Mouse (Mus musculus) 416B (cell line): ENCODE data around the gene Ace.

Experiments used
- DNase-seq: peaks from one replicate; pipeline ENCODE4 v3.0.0; 2011; ENCODE audit warnings: low read depth

Ace gene

DNA sequence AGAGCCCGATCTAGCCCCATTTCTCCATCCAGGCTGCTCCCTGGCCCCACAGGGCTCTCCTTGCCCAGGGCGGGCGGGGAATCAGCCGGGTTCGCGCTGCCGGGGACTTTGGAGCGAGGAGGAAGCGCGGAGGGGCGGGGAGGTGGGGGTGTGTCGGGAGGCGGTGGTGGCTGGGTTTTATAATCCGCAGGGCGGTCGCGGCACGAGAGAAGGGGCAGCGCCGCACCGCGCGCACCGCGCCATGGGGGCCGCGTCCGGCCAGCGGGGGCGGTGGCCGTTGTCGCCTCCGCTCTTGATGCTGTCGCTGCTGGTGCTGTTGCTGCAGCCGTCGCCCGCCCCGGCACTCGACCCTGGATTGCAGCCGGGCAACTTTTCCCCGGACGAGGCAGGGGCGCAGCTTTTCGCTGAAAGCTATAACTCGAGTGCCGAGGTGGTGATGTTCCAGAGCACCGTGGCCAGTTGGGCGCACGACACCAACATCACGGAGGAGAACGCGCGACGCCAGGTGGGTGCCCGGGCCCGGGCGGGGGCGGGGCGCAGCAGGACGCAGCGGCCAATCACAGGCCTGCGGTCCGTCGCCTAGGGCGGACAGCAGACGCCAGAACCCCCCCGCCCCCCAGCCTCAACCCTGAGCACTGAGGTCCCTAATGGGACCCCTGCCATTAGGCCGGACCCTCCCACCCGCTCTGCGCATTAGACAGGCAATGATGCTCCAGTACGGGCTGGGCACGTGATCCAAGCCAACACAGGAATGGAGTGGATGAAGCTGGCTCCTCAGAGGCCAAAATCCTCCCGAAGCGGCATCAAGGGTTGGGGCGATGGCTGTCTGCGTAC is at the start of gene Ace:
Gene Ace, plus strand, starts transcription at position 205 of the 834 bp plus-strand sequence.
- DNase-seq = no peak

DNA sequence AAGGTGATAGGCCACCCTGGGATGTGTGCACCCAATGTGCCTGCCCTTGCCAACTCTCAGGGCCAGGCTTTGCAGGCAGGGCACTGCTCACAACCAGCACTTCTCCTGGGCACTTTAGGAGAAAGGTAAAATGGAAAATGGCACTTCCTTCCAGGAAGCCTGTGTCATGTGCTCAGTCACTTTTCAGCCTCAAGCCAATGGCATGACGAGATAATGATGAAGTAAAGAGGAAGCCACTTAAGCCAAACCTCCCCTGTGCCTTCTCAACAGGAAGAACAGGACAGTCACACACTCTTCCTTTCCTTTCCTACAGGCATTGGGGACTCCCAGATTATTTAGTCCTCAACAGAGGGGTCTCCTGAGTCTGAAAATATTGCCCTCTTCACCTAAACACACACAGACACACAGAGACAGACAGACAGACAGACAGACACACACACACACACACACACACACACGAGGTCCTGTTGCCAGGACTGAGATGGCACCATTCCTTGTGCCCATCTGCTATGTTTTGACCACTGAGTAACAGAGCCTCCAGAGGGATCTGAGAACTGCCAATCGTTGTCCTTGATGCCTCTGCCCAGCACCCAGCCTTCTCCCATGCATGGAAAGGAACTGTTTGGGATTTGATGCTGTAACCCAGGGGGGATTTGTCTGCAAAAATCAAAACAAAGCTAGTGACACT is 47.5 kb upstream of the Ace start:
- no peak for DNase-seq

DNA sequence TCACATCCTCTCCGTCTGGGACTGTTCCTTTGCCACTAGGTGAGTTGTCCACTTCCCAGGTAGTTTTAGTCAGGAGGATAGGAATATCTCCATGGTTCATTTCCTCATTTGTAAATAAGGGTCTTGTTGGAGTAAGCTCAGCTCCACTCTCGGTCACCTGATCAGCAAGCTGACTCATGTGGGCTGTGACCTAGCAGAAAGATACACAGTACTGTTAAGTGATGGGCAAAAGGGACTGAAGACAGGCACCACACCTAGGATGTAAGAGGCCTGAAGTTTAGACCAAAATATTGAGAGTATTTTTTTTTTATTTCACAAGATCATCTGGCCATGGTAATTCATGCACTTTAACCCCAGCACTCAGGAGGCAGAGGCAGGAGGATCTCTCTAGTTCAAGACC is 46.9 kb upstream of the Ace start:
- DNase-seq = no peak

DNA sequence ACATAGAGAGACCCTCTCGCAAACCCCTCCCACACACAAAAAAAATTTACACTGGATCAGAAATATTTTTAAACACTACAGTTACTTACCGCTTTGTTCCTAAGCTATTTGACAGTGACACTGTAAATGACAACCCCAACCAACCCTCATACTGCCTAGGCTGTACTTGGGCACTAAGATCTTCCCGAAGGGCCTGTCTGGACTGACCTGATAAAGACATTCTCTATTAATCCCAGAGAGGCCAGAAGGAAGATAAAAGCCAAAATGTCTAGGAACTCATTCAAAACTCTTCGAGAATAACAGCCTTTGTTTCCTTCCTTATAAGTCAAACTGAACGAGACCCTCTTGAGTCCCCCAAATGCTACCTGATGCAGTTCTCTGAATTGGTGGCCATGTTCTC is 46.5 kb upstream of the Ace start:
- DNase-seq = no peak

DNA sequence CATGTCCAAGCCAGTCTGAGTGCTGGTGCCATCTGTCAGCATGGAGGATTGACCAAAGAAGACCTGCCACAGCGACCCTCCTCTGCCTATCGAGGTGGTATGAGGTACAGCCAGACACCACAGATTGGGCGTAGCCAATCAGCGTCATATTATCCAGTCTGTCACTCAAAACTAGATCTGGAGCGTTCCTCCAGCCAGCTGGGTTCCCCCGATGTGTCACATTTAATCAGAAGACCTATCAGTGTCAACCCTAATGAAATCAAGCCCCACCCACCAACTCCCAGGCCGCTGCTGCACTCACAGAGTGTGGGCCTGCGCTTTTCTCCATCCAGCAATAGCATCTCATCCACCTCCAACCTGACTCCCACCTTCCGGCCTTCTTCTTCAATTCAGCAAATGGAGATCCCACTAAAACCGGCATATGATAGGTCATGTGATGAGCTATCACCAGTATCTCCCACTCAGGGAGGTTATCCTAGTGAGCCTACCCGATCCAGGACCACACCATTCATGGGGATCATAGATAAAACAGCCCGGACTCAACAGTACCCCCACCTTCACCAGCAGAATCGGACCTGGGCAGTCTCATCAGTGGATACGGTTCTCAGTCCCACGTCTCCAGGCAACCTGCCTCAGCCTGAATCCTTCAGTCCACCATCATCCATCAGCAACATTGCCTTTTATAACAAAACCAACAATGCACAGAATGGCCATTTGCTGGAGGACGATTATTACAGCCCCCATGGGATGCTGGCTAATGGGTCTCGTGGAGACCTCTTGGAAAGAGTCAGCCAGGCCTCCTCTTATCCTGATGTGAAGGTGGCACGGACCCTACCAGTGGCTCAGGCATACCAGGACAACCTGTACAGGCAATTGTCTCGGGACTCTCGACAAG is 44.7 kb upstream of the Ace start:
- DNase-seq = no peak

DNA sequence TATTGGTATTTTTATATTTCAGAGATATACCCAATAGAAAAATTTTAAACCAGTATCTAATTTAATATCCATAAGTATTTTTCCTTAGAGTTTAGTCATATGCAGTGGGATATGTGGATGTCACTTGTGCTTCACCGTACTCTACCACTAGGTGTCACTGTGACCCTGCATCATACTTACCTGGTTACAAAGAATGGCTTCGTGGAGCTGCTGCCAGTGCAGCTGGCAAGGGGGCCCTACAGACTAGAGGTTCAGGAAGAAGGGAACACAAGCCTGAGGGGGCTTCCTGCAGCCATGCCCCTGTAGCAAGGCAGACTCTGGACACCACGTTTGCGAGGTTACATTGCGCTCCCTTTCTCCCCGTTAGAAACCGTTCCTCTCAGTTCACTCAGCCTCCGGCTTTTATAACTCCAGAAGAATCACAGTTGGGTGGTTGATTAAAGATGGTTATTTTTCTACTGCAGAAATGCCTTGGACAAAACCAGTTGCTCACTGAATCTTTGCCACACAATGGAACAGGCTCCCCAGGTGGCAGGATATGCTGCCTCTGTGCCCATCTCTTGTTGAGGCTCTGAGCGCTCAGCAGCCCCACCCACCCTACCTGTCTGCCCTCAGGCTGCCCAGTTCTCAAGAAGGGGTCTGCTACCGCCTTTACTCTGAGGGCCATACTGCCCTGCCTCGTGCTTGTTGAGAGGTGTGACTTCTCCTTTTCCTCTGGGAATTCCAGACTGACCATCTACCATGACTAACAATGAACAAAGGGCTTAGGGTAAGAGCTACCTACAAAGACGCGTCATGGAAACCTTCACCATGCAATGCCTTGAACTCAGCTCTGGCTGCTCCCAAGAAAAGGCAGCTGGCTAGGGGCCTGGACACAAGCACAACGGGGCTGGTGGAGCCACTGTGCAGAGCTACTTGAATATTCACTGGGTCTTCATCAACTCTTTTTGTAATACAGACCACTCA is 40.4 kb upstream of the Ace start:
- DNase-seq = peak; percentile 76

DNA sequence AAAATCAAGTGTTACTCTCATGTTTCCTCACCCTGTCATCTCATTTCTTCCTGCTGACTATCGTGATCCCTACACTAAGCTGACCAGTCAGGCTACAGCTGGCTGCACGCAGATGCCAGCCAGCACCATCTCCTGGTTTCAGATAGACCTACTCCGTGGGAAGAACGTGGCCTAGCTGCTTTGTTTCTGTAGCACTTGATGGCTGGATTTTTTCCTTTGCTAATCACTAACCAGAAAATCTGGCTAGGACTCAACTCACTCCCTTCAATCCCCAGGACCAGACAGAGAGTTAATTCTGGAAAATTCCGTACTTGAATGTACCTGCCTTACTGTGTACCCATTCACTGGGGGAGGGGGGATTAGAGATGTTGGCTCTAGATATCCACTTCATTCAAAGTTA is 39.6 kb upstream of the Ace start:
- DNase-seq = no peak

DNA sequence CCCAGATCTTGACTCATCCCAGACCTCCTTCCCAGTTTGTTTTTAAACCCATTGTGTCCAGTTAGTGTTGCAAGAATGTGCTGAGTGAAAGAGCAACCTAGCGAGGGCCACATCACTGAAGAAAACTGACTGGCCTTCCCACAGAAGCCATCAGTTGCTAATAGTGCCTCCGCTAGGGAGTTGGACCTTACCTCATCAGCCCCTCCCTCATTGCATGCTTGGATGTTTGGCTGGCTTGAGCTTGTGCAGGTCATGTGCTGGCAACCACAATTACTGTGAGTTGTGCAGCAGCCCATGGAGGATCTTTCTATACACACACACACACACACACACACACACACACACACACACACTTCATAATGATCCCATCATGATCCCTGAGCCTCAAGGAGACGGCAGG is 36.4 kb upstream of the Ace start:
- DNase-seq = no peak

DNA sequence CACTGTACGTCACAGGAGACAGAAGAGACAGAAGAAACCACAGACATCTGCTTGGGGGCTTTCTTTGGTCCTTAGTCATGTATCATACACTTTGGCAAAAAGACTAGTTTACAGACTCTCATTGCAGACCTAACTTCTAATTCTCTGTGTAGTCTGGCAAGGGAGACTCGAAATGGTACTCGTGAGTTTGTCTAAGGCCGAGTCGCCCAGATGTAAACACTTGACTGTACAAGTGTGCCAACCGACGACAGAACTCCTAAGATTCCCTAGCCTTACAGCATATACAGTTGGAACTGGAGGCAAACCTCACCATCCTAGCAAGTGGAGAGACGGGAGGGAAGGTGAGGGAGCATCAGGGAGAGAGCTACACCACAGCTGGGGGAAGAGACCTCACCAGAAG is 34.0 kb upstream of the Ace start:
- DNase-seq = no peak

DNA sequence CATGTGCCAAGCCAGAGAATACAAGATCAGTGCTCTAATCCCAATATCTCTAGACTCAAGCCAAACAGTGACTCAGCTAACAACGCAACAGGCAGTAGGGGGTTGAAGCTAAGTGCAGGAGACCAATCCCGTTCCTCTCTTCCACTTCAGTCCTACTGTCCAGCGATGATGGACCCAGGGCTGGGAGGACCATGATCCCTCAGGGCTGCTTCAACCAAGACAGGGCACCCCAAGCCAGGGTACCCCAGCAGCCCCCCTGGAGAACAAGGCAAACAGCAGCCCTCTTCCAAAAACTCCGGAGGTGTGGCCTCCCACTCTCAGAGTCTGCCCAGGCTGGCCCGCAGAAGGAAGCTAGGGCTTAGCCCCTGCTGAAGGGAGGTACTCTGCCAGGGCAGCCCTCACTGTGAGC is 33.4 kb upstream of the Ace start:
- DNase-seq = peak; percentile 27

DNA sequence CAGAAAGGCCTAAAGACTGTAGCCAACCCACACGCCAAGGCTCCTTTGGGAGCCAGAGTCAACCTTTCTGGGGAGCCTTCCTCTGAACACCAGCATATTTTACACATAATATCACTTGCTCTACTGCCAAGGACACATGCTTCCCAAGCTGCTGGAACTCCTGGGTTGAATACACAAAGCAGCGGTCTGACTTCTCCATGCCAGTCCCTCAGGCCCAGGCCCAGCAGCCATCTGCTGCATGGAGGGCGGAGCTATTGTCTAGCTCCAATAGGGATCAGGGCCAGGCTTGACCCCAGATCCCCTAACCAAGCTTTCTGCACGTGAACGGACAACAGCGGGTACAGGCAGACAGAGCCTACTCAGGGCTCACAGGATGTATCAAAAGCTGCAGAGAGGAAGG is 32.9 kb upstream of the Ace start:
- DNase-seq = no peak

DNA sequence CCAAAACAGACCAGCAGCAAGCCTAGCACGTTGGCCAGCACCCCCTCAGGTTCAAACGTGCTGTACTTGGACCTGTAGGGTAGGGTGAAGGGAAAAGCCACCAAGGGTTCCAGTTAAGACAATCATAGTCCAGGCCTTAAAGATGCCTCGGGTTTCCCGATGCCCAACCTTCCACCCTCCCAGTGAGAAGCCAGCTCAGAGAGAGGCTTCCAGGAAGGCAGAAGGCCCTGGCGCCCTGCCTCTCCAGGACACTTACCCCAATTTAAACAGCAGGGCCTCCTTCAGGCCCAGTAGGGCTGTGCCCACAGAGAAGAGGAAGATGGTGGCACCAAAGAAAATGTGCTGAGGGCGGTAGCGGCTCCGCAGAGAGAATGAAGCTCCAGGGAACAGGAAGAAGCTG is 32.2 kb upstream of the Ace start:
- DNase-seq = no peak

DNA sequence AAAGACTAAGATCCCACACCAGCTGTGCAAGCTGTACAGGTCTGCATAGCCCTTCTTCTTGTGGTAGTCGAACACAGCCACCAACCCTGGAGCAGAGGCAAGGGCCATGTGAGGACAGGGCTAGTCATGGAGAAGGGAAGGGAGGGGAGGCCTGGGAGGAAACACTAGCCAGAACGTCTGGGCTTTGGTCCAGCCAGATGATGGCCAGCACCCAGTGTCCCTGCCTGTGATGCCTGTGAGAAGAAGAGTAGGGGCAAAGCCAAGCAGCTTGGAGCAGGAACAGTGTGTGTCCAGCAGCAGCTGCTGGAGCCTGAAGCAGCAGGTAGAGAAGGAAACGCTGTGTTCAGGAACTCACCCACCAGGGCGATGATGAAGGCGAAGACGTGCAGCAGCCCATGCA is 31.5 kb upstream of the Ace start:
- DNase-seq = no peak

DNA sequence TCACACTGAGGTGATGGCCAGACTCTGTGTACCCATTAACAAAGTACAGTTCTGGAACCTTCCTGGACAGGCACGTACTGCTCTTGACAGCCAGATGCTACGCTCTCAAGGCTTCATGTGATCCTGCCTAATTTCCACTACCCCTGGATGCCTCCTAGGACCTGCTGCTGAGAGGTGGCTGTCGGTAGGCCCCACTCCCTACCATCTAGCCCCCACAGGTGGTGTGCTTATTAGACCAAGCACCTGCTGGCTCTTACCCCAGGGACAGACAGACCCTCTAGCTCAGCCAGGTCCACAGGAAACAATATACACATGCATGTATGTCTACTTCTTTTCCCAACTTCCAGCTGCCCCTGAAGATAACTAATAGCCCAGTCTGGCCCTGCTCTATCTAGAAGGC is 30.8 kb upstream of the Ace start:
- no peak for DNase-seq

DNA sequence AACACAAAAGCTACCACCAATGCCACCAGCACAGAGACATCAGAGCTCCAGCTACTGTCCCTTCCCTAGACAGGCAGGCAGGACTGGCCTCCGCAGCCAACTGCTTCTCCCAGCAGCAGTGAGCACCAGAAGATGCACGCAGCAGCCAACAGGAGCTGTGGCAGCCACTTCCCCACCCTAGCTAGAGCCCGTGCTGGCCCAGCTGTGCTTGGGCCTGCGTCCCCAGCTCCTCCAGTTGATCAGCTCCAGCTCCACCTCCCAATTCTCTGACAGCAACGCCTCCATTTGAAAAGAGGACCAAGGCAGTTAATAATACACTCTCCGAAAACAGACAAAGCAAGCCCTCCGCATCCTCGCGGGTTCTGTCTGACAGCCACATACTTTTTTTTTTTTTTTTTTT is 29.0 kb upstream of the Ace start:
- no peak for DNase-seq

DNA sequence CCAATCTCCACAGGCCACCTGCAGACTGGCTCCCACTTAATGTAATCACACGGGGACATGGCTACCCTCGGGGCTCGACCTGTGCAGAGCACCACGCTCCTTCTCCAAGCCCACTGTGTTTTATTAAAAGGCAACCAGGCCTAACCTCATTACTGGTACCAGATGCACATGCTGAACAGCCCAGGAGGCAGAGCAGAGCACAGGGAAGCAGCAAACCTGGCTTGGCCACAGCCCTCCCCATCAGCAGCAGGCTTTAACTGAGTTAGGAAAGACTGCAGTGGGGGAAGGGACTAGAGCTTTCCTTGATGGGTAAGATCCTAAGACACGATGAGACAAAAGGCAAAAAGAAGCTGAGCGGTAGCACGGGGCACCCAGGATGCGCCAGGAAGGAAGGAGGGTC is 25.8 kb upstream of the Ace start:
- DNase-seq = no peak

DNA sequence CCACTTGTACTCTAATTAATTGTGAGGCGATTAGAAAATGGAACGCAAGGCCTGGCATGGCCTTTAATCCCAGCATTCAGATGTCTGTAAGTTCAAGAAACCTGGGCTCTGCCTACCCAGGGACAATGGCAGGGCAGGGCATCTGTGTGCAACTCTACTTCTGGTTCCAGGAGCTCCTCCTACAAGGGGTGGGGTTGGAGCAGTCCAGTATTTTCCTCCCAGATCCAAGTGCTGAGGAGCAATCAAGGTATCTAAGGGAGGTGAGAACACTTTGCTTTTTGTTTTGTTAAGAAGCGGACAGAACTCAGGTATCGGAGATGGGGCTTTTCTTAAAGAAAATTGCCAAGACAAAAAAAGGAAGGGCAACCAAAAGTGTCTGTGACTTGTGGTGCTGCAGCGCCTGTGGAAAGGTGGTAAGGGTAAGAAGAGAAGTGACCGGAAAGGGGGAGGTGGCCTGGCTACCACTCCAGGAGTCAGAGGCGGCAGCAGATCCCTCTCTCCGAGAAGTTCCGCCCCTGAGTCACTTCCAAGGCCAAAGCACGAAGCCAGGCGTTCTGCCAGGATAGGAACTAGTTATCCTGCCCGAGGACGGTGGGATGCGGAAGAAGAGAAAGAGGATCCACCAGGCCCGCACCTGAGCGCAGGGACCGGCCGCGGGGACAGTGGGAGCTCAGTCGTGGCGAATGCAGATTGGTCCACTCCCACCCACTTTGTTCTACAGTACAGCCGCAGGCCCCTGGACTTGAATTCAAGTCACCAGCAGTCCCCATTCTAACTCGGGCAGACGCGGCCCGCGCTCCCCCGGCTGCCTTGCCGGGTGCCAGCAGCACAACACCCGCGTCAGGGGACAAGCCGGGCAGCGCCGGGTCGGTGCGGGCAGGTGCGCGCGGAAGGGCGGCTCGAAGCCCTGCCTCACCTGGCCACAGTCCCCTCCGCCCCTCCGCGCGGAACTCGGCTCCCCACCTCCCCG is 24.3 kb upstream of the Ace start:
- DNase-seq = no peak

DNA sequence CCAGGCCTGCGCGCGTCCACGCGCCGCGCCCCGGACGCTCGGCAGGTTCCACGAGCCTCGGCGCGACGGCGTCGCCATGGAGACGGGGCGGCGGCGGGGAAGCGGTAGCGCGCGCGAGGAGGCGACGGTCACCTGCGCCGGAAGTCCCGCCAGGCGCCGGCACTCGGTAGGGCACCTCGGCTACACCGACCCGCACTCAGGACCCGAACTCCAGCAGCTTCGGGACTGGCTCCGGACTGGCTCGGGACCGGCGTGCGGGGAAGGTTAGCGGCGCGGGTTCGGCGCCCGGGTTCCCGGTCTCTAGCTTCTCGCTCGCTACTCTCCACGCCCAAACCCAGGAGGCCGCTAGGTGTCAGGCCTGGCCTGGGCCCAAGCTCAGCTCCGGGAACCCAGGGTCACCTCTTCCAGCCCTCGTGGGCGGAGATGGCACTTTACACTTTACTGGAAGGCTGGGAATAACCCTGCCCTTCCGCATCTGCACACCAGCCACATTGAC is 23.6 kb upstream of the Ace start:
- no peak for DNase-seq

DNA sequence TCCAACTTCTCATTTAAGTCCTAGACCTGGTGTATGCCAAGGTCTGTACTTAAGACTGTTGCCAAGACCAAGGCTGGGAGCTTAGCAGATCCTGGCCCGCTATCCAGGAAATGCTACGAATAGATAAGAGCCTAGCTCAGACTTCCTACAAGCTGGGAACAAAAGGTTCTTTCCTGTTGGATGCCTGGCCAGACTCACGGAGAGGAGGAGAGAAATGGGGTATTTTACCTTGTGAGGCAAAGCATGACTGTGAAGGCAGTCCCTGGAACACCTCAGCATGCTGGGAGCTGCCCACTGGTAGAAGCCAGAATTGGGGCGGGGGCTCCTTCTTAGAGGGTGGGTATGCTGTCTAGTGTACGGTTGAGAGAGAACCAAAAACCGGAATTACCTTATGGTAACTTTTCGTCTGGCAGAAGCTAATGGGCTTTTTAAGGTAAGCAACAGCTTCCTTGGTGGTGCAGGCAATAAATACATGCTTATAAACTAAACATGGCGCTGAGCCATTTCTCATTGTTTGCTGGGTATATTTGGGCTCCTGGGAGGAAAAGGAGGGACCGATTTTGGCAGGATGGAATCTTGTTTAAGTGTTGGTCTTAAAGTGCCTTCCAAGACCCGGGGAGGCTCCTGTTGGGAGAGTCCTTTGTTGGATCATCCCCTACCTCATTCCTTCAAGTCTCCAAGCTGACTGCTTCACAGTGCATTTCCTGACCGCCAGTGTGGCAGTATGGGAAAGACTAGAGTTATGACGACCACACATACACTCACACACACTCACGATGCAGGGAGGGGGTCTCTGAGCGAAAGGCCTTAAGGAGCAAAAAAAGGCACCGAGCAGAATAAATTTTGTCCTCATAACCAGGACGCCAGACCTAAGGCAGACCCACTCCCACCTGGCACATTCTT is 22.7 kb upstream of the Ace start:
- no peak for DNase-seq
